Mouse (Mus musculus): ENCODE measurements around the gene Nme4. TPM values are rescaled to one million over a fixed set of nuclear protein-coding genes. Genes with fewer than 3 reads are reported as not detected.
A peak's percentile ranks its signal among the peaks of the same experiment; 100 is the strongest.

The Nme4 gene
- total and polyA plus RNA-seq, 3 experiments = 0.46 to 0.56 (median 0.47) TPM

DNA sequence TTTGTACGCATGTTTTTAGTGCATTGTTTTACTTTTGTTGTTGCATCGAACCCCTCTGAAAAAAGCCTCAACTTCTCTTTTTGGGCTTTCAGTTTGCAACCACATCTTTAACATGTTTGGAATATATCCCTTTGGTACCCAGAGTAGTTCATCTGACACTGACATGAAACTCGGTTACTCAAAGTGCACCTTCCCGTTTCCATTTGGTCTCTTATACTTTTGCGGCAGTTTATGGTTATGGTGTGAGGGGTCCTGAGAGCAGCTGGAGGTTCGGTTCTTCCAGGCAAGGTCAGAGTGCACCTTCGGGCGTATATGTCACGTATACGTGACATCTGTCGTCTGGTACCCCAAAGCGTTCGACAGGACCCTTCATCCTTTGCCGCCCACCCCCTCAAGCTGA is 17.3 kb upstream of the Nme4 start (continued):
- TF ChIP-seq TCF12 (IDR thresholded peaks at IDR 0.05; ENCODE audit: low read depth, low read length) = peak; percentile 90
- peak; percentile 90 for TF ChIP-seq BHLHE40 (IDR thresholded peaks at IDR 0.05; ENCODE audit: low read depth, low read length)
- TF ChIP-seq IRF4 (IDR thresholded peaks at IDR 0.05; ENCODE audit: low read depth, low read length) = peak; percentile 99
- TF ChIP-seq EP300 (IDR thresholded peaks at IDR 0.05; ENCODE audit: low read length) = peak; percentile 99
- TF ChIP-seq USF1 (IDR thresholded peaks at IDR 0.05; ENCODE audit: low read depth, low read length) = no peak
- TF ChIP-seq RCOR1 (conservative IDR thresholded peaks at IDR 0.05; ENCODE audit: low read depth, low read length) = peak; percentile 98
- no peak for TF ChIP-seq PAX5 (IDR thresholded peaks at IDR 0.05; ENCODE audit: low read length)
- no peak for TF ChIP-seq USF2 (conservative IDR thresholded peaks at IDR 0.05; ENCODE audit: low read depth, low read length)
- TF ChIP-seq NRF1 (IDR thresholded peaks at IDR 0.05; ENCODE audit: low read depth, low read length) = no peak
- TF ChIP-seq MAFK (IDR thresholded peaks at IDR 0.05; ENCODE audit: insufficient replicate concordance, low read length) = peak; percentile 92

DNA sequence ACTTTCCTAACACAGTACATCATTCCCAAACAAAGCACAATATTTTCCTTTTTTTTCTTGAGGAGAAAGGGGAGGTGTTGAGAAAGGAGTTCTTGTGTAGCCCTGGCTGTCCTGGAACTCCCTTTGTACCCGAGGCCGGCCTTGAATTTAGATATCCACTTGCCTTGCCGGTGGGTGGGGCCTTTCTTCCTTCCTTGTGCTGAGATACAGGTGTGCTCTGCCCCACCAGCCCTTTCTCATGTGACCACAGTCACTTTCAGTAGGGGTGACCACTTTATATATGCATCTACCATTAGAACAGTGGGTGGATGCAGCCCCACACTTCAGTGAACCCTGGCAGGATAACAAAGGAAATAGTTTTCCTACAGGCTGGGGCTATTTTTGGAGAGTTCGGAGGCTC is 16.3 kb upstream of the Nme4 start:
- in situ Hi-C loops (cut with MboI; ENCODE audit: low pct_ligation_motif_present, low pct_unique_long_range_greater_than_20kb, low sequenced_read_pairs) (no loop called here), dilution Hi-C loops (cut with MboI; ENCODE audit: extremely low pct_ligation_motif_present, extremely low pct_unique_long_range_greater_than_20kb, low sequenced_read_pairs) (no loop called here)
- peak; percentile 23 for DNase-seq (ENCODE audit: extremely low read depth)
- no peak overlapping the region for H3K9ac ChIP-seq (ENCODE audit: insufficient read depth, low read depth)
- no peaks in the 10 kb centered on the region for H3K36me3 ChIP-seq (replicated peaks in 1 of 2; ENCODE audit: control insufficient read depth in 1 of 2, insufficient read depth in 1 of 2, low read length in 1 of 2)
- H3K9me3 ChIP-seq (replicated peaks; ENCODE audit: low read length) = no peaks in the 10 kb centered on the region
- H3K27ac ChIP-seq (ENCODE audit: insufficient read depth, low read depth) = no peak overlapping the region
- no peaks in the 10 kb centered on the region for H3K79me2 ChIP-seq (replicated peaks; ENCODE audit: control insufficient read depth, extremely low read depth, insufficient read depth, poor library complexity, severe bottlenecking)
- H3K27me3 ChIP-seq (replicated peaks) = peaks cover 57% of the 10 kb centered on the region
- no peak for TF ChIP-seq HCFC1 (IDR thresholded peaks at IDR 0.05; ENCODE audit: low read depth, low read length)
- TF ChIP-seq TCF12 (IDR thresholded peaks at IDR 0.05; ENCODE audit: low read depth, low read length) = no peak
- TF ChIP-seq ELF1 (IDR thresholded peaks at IDR 0.05; ENCODE audit: low read depth, low read length) = no peak
- no peak for TF ChIP-seq NRF1 (IDR thresholded peaks at IDR 0.05; ENCODE audit: low read depth, low read length)
- no peak for TF ChIP-seq E2F4 (IDR thresholded peaks at IDR 0.05; ENCODE audit: insufficient replicate concordance, low read depth, low read length)
- TF ChIP-seq MXI1 (IDR thresholded peaks at IDR 0.05; ENCODE audit: low read depth, low read length) = no peak
- TF ChIP-seq BHLHE40 (IDR thresholded peaks at IDR 0.05; ENCODE audit: low read depth, low read length) = peak; percentile 71; the same call in 1 of the 2 replicates
- TF ChIP-seq POLR2A (IDR thresholded peaks at IDR 0.05; ENCODE audit: low read depth, low read length) = no peak
- TF ChIP-seq RAD21 (IDR thresholded peaks at IDR 0.05; ENCODE audit: low read depth, low read length) = no peak
- TF ChIP-seq MAFK (IDR thresholded peaks at IDR 0.05; ENCODE audit: insufficient replicate concordance, low read length) = no peak
- TF ChIP-seq ZNF384 (IDR thresholded peaks at IDR 0.05; ENCODE audit: low read depth, low read length) = no peak
- no peak for TF ChIP-seq GABPA (IDR thresholded peaks at IDR 0.05; ENCODE audit: insufficient replicate concordance, low read depth, low read length)
- 0 out of 2 replicates have a peak, but pooled peaks have one; percentile 27 for TF ChIP-seq MEF2A (IDR thresholded peaks at IDR 0.05; ENCODE audit: borderline replicate concordance, low read depth, low read length)
- TF ChIP-seq POLR2AphosphoS2 (IDR thresholded peaks at IDR 0.05; ENCODE audit: low read depth, low read length) = no peak
- no peak for TF ChIP-seq MAZ (IDR thresholded peaks at IDR 0.05; ENCODE audit: low read depth, low read length)
- no peak for TF ChIP-seq CTCF (conservative IDR thresholded peaks at IDR 0.05 in 1 of 2, IDR thresholded peaks at IDR 0.05 in 1 of 2; ENCODE audit: low read depth in 2 of 2, low read length in 2 of 2)
- no peak for TF ChIP-seq ZKSCAN1 (IDR thresholded peaks at IDR 0.05; ENCODE audit: borderline replicate concordance, low read depth, low read length)
- TF ChIP-seq MAX (IDR thresholded peaks at IDR 0.05; ENCODE audit: low read length) = no peak
- H3K4me1 ChIP-seq (ENCODE audit: control insufficient read depth in 1 of 2, insufficient read depth in 2 of 2) = peaks cover 2 to 23% of the 10 kb centered on the region in 2 experiments; a peak in 2 of 4 replicates
- no peak overlapping the region for H3K4me3 ChIP-seq (replicated peaks in 1 of 3; ENCODE audit: low read depth in 2 of 3, low read length in 2 of 3, poor library complexity in 1 of 3)
- H3K4me2 ChIP-seq (ENCODE audit: insufficient read depth, low read depth, poor library complexity, severe bottlenecking) = no peak overlapping the region

All from CH12.LX (cell line).